Mouse (Mus musculus) ES-Bruce4 (cell line): ENCODE data around the gene Dapk2.

Experiments
- CTCF ChIP-seq: IDR thresholded peaks from one replicate; pipeline ENCODE4 v1.8.1; 2011; ENCODE audit warnings: low read depth, low read length
- EP300 ChIP-seq: IDR thresholded peaks from 2 replicates; pipeline ENCODE4 v1.6.1; 2011; ENCODE audit warnings: low read depth, low read length; ENCODE audit not compliant: insufficient read depth
- POLR2A ChIP-seq: IDR thresholded peaks from one replicate; pipeline ENCODE4 v1.8.1; 2011; ENCODE audit warnings: low read length; ENCODE audit not compliant: insufficient read depth

DNA sequence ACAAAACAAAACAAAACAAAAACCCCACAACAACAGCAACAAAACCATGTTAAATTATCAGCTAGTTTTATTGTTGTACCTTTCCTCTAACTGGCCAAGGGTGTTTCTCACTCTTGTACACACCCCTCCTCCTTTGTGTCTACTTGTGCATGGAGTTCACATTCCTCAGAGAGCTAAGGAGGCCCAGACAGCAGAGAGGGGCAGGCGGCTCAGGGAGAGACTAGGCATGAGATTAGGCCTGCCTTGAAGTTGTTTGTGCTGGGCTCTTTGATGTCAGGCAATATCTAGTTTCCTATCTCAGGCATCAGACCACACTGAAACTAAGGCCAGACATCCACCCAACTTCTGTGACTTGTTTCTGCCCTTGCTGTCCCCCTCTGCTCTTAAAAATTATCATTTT, 10.2 kb downstream of the Dapk2 start:
- TF ChIP-seq POLR2A (no peak), EP300 (no peak), CTCF (no peak)
